Mouse (Mus musculus): ENCODE measurements around the gene Tprg. TPM values are rescaled to one million over a fixed set of nuclear protein-coding genes. Genes with fewer than 3 reads are reported as not detected.

Tprg gene
- total RNA-seq, 1 experiment from 2014 or later, result not detected

- ATAC-seq (replicated peaks; ENCODE audit: insufficient number of reproducible peaks, low FRiP score, low TSS enrichment, poor library complexity, severe bottlenecking), result no peak
Measured at GRCm38 (mm10) chr16:25415186-25415585, 128.6 kb downstream of the Tprg start.

- no peak for ATAC-seq (replicated peaks; ENCODE audit: insufficient number of reproducible peaks, low FRiP score, low TSS enrichment, poor library complexity, severe bottlenecking)
Measured at GRCm38 (mm10) chr16:25417875-25418630, 131.4 kb downstream of the Tprg start.

- no peak for ATAC-seq (replicated peaks; ENCODE audit: insufficient number of reproducible peaks, low FRiP score, low TSS enrichment, poor library complexity, severe bottlenecking)
Measured at GRCm38 (mm10) chr16:25422997-25423396, 136.4 kb downstream of the Tprg start.

GRCm38 (mm10) chr16:25424001-25424400, 137.4 kb downstream of the Tprg start:
- ATAC-seq (replicated peaks; ENCODE audit: insufficient number of reproducible peaks, low FRiP score, low TSS enrichment, poor library complexity, severe bottlenecking), result no peak

GRCm38 (mm10) chr16:25424915-25425314, 138.3 kb downstream of the Tprg start:
- no peak for ATAC-seq (replicated peaks; ENCODE audit: insufficient number of reproducible peaks, low FRiP score, low TSS enrichment, poor library complexity, severe bottlenecking)

- ATAC-seq (replicated peaks; ENCODE audit: insufficient number of reproducible peaks, low FRiP score, low TSS enrichment, poor library complexity, severe bottlenecking), result no peak
Measured at GRCm38 (mm10) chr16:25425376-25425775, 138.8 kb downstream of the Tprg start.

- ATAC-seq (replicated peaks; ENCODE audit: insufficient number of reproducible peaks, low FRiP score, low TSS enrichment, poor library complexity, severe bottlenecking), result no peak
Measured at GRCm38 (mm10) chr16:25426261-25426660, 139.6 kb downstream of the Tprg start.

GRCm38 (mm10) chr16:25440039-25440438, 153.4 kb downstream of the Tprg start:
- ATAC-seq (replicated peaks; ENCODE audit: insufficient number of reproducible peaks, low FRiP score, low TSS enrichment, poor library complexity, severe bottlenecking), result no peak

GRCm38 (mm10) chr16:25445580-25445979, 159.0 kb downstream of the Tprg start:
- ATAC-seq (replicated peaks; ENCODE audit: insufficient number of reproducible peaks, low FRiP score, low TSS enrichment, poor library complexity, severe bottlenecking), result no peak

- no peak for ATAC-seq (replicated peaks; ENCODE audit: insufficient number of reproducible peaks, low FRiP score, low TSS enrichment, poor library complexity, severe bottlenecking)
Measured at GRCm38 (mm10) chr16:25451511-25451910, 164.9 kb downstream of the Tprg start.

- ATAC-seq (replicated peaks; ENCODE audit: insufficient number of reproducible peaks, low FRiP score, low TSS enrichment, poor library complexity, severe bottlenecking), result no peak
Measured at GRCm38 (mm10) chr16:25464732-25465131, 178.1 kb downstream of the Tprg start.

- no peak for ATAC-seq (replicated peaks; ENCODE audit: insufficient number of reproducible peaks, low FRiP score, low TSS enrichment, poor library complexity, severe bottlenecking)
Measured at GRCm38 (mm10) chr16:25465435-25466139, 179.0 kb downstream of the Tprg start.

- ATAC-seq (replicated peaks; ENCODE audit: insufficient number of reproducible peaks, low FRiP score, low TSS enrichment, poor library complexity, severe bottlenecking), result no peak
Measured at GRCm38 (mm10) chr16:25468040-25468439, 181.4 kb downstream of the Tprg start.

GRCm38 (mm10) chr16:25468662-25469061, 182.0 kb downstream of the Tprg start:
- ATAC-seq (replicated peaks; ENCODE audit: insufficient number of reproducible peaks, low FRiP score, low TSS enrichment, poor library complexity, severe bottlenecking), result no peak

All from monocyte, adult 5-6 weeks (primary cell).